In the genomic region with DNA sequence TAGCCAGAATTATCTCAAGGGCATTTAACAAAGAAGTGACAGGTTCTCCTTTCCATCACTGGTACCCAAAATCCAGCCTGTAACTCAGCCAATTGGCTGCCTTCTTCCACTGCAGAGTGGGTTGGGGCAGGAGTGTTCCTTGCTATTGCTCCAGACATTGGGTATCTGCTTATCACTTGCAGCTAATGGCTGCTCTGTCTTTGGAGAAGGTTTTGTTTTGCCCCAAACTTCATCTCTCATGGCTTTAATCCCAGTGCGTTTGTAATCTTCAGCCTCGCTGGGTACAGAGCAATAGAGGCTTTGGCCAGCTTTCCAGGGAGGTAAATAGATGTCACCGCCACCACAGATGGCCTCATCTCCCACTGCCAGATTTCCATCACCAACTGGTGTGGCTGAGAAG, we compare ENCODE assay signal across 16 mouse cellular contexts.
A peak's percentile ranks its signal among the peaks of the same experiment; 100 is the strongest.
DNase-seq lines count a peak whose midpoint lies in the region; ATAC-seq and TF ChIP-seq lines count a peak whose summit lies in the region.
"Had no signal": no experiment of that assay in that cellular context is flagged by ENCODE, and none has a peak within 500 bp of the region (broad histone marks: within the 10 kb centered on the region; RNA-seq: fewer than 3 reads in every experiment).

No protein-coding gene starts in this region.

- H3K4me2 ChIP-seq in forebrain, embryonic 11.5 days (ENCODE audit: low read depth, low read length, severe bottlenecking), result no peak overlapping the region
- H3K4me2 ChIP-seq in midbrain, embryonic 12.5 days (replicated peaks), result no peak overlapping the region
- no peak overlapping the region for H3K4me2 ChIP-seq in midbrain, embryonic 16.5 days (ENCODE audit: low read length)
- no peak overlapping the region for H3K4me2 ChIP-seq in forebrain, embryonic 14.5 days (ENCODE audit: low read length)
- H3K4me2 ChIP-seq: heart, embryonic 15.5 days; liver, embryonic 11.5 days; lung, embryonic 14.5 days had no signal

- H3K9ac ChIP-seq in forebrain, embryonic 11.5 days (ENCODE audit: low read length), result no peak overlapping the region
- no peak overlapping the region for H3K9ac ChIP-seq in midbrain, embryonic 12.5 days (replicated peaks)
- H3K9ac ChIP-seq in midbrain, embryonic 16.5 days (ENCODE audit: low read depth, low read length), result no peak overlapping the region
- no peak overlapping the region for H3K9ac ChIP-seq in forebrain, embryonic 14.5 days (ENCODE audit: low read length)
- H3K9ac ChIP-seq in heart, adult 2 months (ENCODE audit: low read depth, low read length), result no peak overlapping the region
- H3K9ac ChIP-seq: heart, embryonic 15.5 days; lung, embryonic 14.5 days had no signal

- no peak for TF ChIP-seq EP300 in heart, adult 2 months (IDR thresholded peaks at IDR 0.05; ENCODE audit: insufficient read depth, low read depth, low read length)

- peaks cover 70% of the 10 kb centered on the region for H3K4me1 ChIP-seq in forebrain, embryonic 10.5 days
- peaks cover 12% of the 10 kb centered on the region; the same call in 1 of the 2 replicates for H3K4me1 ChIP-seq in forebrain, embryonic 11.5 days (replicated peaks; ENCODE audit: control insufficient read depth, insufficient read depth, low read length)
- peaks cover 44% of the 10 kb centered on the region for H3K4me1 ChIP-seq in midbrain, embryonic 12.5 days
- H3K4me1 ChIP-seq in midbrain, embryonic 16.5 days (ENCODE audit: control insufficient read depth, insufficient read depth, low read length), result peaks cover 15% of the 10 kb centered on the region
- peaks cover 36% of the 10 kb centered on the region for H3K4me1 ChIP-seq in forebrain, embryonic 14.5 days (ENCODE audit: control insufficient read depth, insufficient read depth, low read length)
- peaks cover 2% of the 10 kb centered on the region for H3K4me1 ChIP-seq in heart, adult 2 months (ENCODE audit: control insufficient read depth, insufficient read depth, low read length)

- TF ChIP-seq CTCF in heart, adult 2 months (IDR thresholded peaks at IDR 0.05), result no peak

- intact Hi-C loops in heart, adult 2 months (cut with DNase I), result no loop called here

- no peaks in the 10 kb centered on the region for H3K79me2 ChIP-seq in heart, adult 2 months (replicated peaks; ENCODE audit: control insufficient read depth, insufficient read depth, low read length)

- H3K4me3 ChIP-seq in forebrain, embryonic 10.5 days, result no peak overlapping the region
- H3K4me3 ChIP-seq in forebrain, embryonic 11.5 days (ENCODE audit: low read depth, low read length), result no peak overlapping the region
- no peak overlapping the region for H3K4me3 ChIP-seq in midbrain, embryonic 12.5 days
- no peak overlapping the region for H3K4me3 ChIP-seq in midbrain, embryonic 16.5 days (ENCODE audit: low read depth, low read length)
- H3K4me3 ChIP-seq in forebrain, embryonic 14.5 days (ENCODE audit: low read depth, low read length), result no peak overlapping the region
- H3K4me3 ChIP-seq in heart, adult 2 months, result no peak overlapping the region
- H3K4me3 ChIP-seq: gastrocnemius, adult 2 months; heart, embryonic 15.5 days had no signal

- 35% methylated on average over 3 of the region's 3 CpGs for WGBS in forebrain, embryonic 10.5 days
- 28% methylated on average over 3 of the region's 3 CpGs for WGBS in forebrain, embryonic 11.5 days
- WGBS in midbrain, embryonic 12.5 days, result 47% methylated on average over 3 of the region's 3 CpGs
- 49% methylated on average over 3 of the region's 3 CpGs for WGBS in midbrain, embryonic 16.5 days
- WGBS in forebrain, embryonic 14.5 days, result 6% methylated on average over 3 of the region's 3 CpGs
- 71% methylated on average over 3 of the region's 3 CpGs for WGBS in heart, adult 2 months

- no peaks in the 10 kb centered on the region for H3K9me3 ChIP-seq in forebrain, embryonic 10.5 days
- H3K9me3 ChIP-seq in forebrain, embryonic 11.5 days (ENCODE audit: control insufficient read depth, low read length), result no peaks in the 10 kb centered on the region
- no peaks in the 10 kb centered on the region for H3K9me3 ChIP-seq in midbrain, embryonic 12.5 days
- no peaks in the 10 kb centered on the region for H3K9me3 ChIP-seq in midbrain, embryonic 16.5 days (replicated peaks; ENCODE audit: control insufficient read depth, low read length, poor library complexity, severe bottlenecking)
- H3K9me3 ChIP-seq in forebrain, embryonic 14.5 days (replicated peaks; ENCODE audit: control insufficient read depth, low read length), result no peaks in the 10 kb centered on the region
- H3K9me3 ChIP-seq: heart, embryonic 15.5 days had no signal

- DNase-seq in forebrain, embryonic 10.5 days (ENCODE audit: extremely low spot score, low spot score), result no peak
- no peak for DNase-seq in forebrain, embryonic 11.5 days (ENCODE audit: low spot score)
- no peak for DNase-seq in forebrain, embryonic 14.5 days (ENCODE audit: low spot score)
- no peak for DNase-seq in frontal cortex, postnatal 10 days (ENCODE audit: low spot score in 2 of 2)
- DNase-seq in adrenal gland, postnatal 25 days, result no peak
- no peak for DNase-seq in heart, adult 2 months
- DNase-seq: lung, embryonic 14.5 days; lung, postnatal 4 days; spleen, adult 18-20 months; thymus, adult 18-20 months had no signal

- peaks cover 49% of the 10 kb centered on the region for H3K27me3 ChIP-seq in forebrain, embryonic 10.5 days (ENCODE audit: poor library complexity, severe bottlenecking)
- no peaks in the 10 kb centered on the region for H3K27me3 ChIP-seq in forebrain, embryonic 11.5 days (ENCODE audit: control insufficient read depth, insufficient read depth, low read length)
- H3K27me3 ChIP-seq in midbrain, embryonic 12.5 days, result no peaks in the 10 kb centered on the region
- no peaks in the 10 kb centered on the region for H3K27me3 ChIP-seq in midbrain, embryonic 16.5 days (ENCODE audit: control insufficient read depth, insufficient read depth, low read depth, low read length)
- H3K27me3 ChIP-seq in forebrain, embryonic 14.5 days (replicated peaks; ENCODE audit: control insufficient read depth, insufficient read depth, low read length), result no peaks in the 10 kb centered on the region
- H3K27me3 ChIP-seq in heart, adult 2 months (ENCODE audit: control insufficient read depth, insufficient read depth, low read length), result no peaks in the 10 kb centered on the region
- H3K27me3 ChIP-seq: CH12.LX had no signal

- H3K27ac ChIP-seq in forebrain, embryonic 10.5 days, result peak overlapping the region; percentile 51; the same call in 1 of the 2 replicates
- no peak overlapping the region for H3K27ac ChIP-seq in forebrain, embryonic 11.5 days (ENCODE audit: low read depth, low read length)
- peak overlapping the region; percentile 64 for H3K27ac ChIP-seq in midbrain, embryonic 12.5 days (replicated peaks)
- no peak overlapping the region for H3K27ac ChIP-seq in midbrain, embryonic 16.5 days (ENCODE audit: low read length)
- peak overlapping the region; percentile 68 for H3K27ac ChIP-seq in forebrain, embryonic 14.5 days (ENCODE audit: low read depth, low read length)
- no peak overlapping the region for H3K27ac ChIP-seq in heart, adult 2 months
- H3K27ac ChIP-seq: gastrocnemius, adult 2 months; heart, embryonic 15.5 days had no signal

- no peaks in the 10 kb centered on the region for H3K36me3 ChIP-seq in forebrain, embryonic 10.5 days (replicated peaks)
- H3K36me3 ChIP-seq in forebrain, embryonic 11.5 days (ENCODE audit: control insufficient read depth, insufficient read depth, low read length), result no peaks in the 10 kb centered on the region
- no peaks in the 10 kb centered on the region for H3K36me3 ChIP-seq in midbrain, embryonic 12.5 days
- H3K36me3 ChIP-seq in midbrain, embryonic 16.5 days (ENCODE audit: control insufficient read depth, insufficient read depth, low read length), result no peaks in the 10 kb centered on the region
- H3K36me3 ChIP-seq in forebrain, embryonic 14.5 days (ENCODE audit: control insufficient read depth, insufficient read depth, low read length), result no peaks in the 10 kb centered on the region
- no peaks in the 10 kb centered on the region for H3K36me3 ChIP-seq in heart, adult 2 months (ENCODE audit: control insufficient read depth, insufficient read depth, low read length)
- H3K36me3 ChIP-seq: heart, embryonic 15.5 days had no signal

- TF ChIP-seq POLR2A in heart, adult 2 months (IDR thresholded peaks at IDR 0.05; ENCODE audit: insufficient read depth, low read depth, low read length), result no peak

- no peak for ATAC-seq in forebrain, embryonic 11.5 days (replicated peaks; ENCODE audit: low FRiP score)
- no peak for ATAC-seq in midbrain, embryonic 12.5 days (ENCODE audit: low FRiP score, low read depth)
- ATAC-seq in midbrain, embryonic 16.5 days, result no peak
- peak; percentile 61 for ATAC-seq in forebrain, embryonic 14.5 days

Comparison
In these comparisons a context has a peak if more than half of its experiments do, and no peak if none do; other contexts are left out.
1. H3K27ac ChIP-seq: peak in forebrain, embryonic 10.5 days (single experiment), midbrain, embryonic 12.5 days (single experiment) and forebrain, embryonic 14.5 days (single experiment); none in forebrain, embryonic 11.5 days (single experiment), midbrain, embryonic 16.5 days (single experiment) and heart, adult 2 months (single experiment).